Mouse (Mus musculus) CH12.LX (cell line): ENCODE measurements at regions not wholly inside any gene's neighbourhood (a gene's known extent, or its start where the extent isn't known, plus 50 kb on each side); places are given as distances from the start of the nearest gene placed in this dataset.

Experiments
- DNase-seq: peaks from one replicate; pipeline ENCODE4 v3.0.0-alpha.2; 2013; ENCODE audit errors: extremely low read depth
- H3K27ac ChIP-seq: 2 replicates; pipeline ENCODE4 v1.5.1; 2012; ENCODE audit warnings: low read depth, mild to moderate bottlenecking, control low read depth, moderate library complexity; ENCODE audit not compliant: insufficient read depth
- H3K27me3 ChIP-seq: replicated peaks from 2 replicates; pipeline ENCODE3; 2012; ENCODE audit warnings: inconsistent platforms
- H3K36me3 ChIP-seq, 2 experiments: replicated peaks in 1 of 2; 2 replicates each; pipeline versions ENCODE3 to v1.6.1; 2012; ENCODE audit warnings: inconsistent platforms in 1 of 2, low read length in 1 of 2, mild to moderate bottlenecking in 1 of 2, mixed read lengths in 1 of 2, moderate library complexity in 1 of 2; ENCODE audit not compliant: control insufficient read depth in 1 of 2, insufficient read depth in 1 of 2
- H3K4me1 ChIP-seq, 2 experiments: 2 replicates each; pipeline ENCODE4 v1.6.1; 2012; ENCODE audit warnings: inconsistent platforms in 1 of 2, moderate library complexity in 1 of 2; ENCODE audit not compliant: insufficient read depth in 2 of 2, control insufficient read depth in 1 of 2
- H3K4me2 ChIP-seq: 2 replicates; pipeline ENCODE4 v1.6.1; 2012; ENCODE audit warnings: low read depth, mild to moderate bottlenecking, control low read depth; ENCODE audit not compliant: poor library complexity, insufficient read depth, severe bottlenecking
- H3K4me3 ChIP-seq, 3 experiments: fragments of 150-350 bp in 1 of 3; sonication (generic) in 1 of 3; replicated peaks in 1 of 3; 2 replicates each; pipeline versions ENCODE3 to v1.5.1; 2011 to 2012; ENCODE audit warnings: low read depth in 2 of 3, low read length in 2 of 3, mild to moderate bottlenecking in 2 of 3, moderate library complexity in 2 of 3, control low read depth in 1 of 3, improper control_type of control experiment in 1 of 3, inconsistent platforms in 1 of 3, mixed read lengths in 1 of 3; ENCODE audit not compliant: poor library complexity in 1 of 3
- H3K79me2 ChIP-seq: replicated peaks from 2 replicates; pipeline ENCODE4 v1.6.1; 2012; ENCODE audit warnings: mild to moderate bottlenecking, moderate library complexity; ENCODE audit not compliant: control insufficient read depth, poor library complexity, insufficient read depth, severe bottlenecking; ENCODE audit errors: extremely low read depth
- H3K9ac ChIP-seq: 2 replicates; pipeline ENCODE4 v1.6.1; 2012; ENCODE audit warnings: low read depth, mild to moderate bottlenecking, control low read depth, moderate library complexity; ENCODE audit not compliant: insufficient read depth
- H3K9me3 ChIP-seq: replicated peaks from 2 replicates; pipeline ENCODE3; 2012; ENCODE audit warnings: low read length, inconsistent platforms, mixed read lengths
- CTCF ChIP-seq, 2 experiments: IDR thresholded peaks in 1 of 2; conservative IDR thresholded peaks in 1 of 2; 2 replicates each; pipeline ENCODE4 v1.5.1; 2011 to 2012; ENCODE audit warnings: low read depth in 2 of 2, low read length in 2 of 2, improper control_type of control experiment in 1 of 2, inconsistent platforms in 1 of 2, mild to moderate bottlenecking in 1 of 2, moderate library complexity in 1 of 2
- E2F4 ChIP-seq: IDR thresholded peaks from 2 replicates; pipeline ENCODE4 v1.6.1; 2011; ENCODE audit warnings: low read depth, low read length, improper control_type of control experiment; ENCODE audit not compliant: insufficient replicate concordance
- EP300 ChIP-seq: IDR thresholded peaks from 2 replicates; pipeline ENCODE4 v1.6.1; 2011; ENCODE audit warnings: low read length, improper control_type of control experiment
- ETS1 ChIP-seq: conservative IDR thresholded peaks from 2 replicates; pipeline ENCODE4 v1.6.1; 2012; ENCODE audit warnings: low read depth, mild to moderate bottlenecking, inconsistent platforms, low read length, improper control_type of control experiment, moderate library complexity
- JUN ChIP-seq: IDR thresholded peaks from 2 replicates; pipeline ENCODE4 v1.6.1; 2011; ENCODE audit warnings: low read depth, mild to moderate bottlenecking, low read length, improper control_type of control experiment, moderate library complexity; ENCODE audit not compliant: insufficient read depth
- JUND ChIP-seq: conservative IDR thresholded peaks from 2 replicates; pipeline ENCODE4 v1.6.1; 2011; ENCODE audit warnings: low read depth, low read length, improper control_type of control experiment
- MAFK ChIP-seq: IDR thresholded peaks from 2 replicates; pipeline ENCODE4 v1.6.1; 2011; ENCODE audit warnings: low read length, improper control_type of control experiment; ENCODE audit not compliant: insufficient replicate concordance
- MAZ ChIP-seq: IDR thresholded peaks from 2 replicates; pipeline ENCODE4 v1.6.1; 2012; ENCODE audit warnings: low read depth, mild to moderate bottlenecking, inconsistent platforms, low read length, improper control_type of control experiment, moderate library complexity
- MEF2A ChIP-seq: IDR thresholded peaks from 2 replicates; pipeline ENCODE4 v1.6.1; 2014; ENCODE audit warnings: low read depth, mild to moderate bottlenecking, inconsistent platforms, low read length, improper control_type of control experiment, borderline replicate concordance
- MXI1 ChIP-seq: IDR thresholded peaks from 2 replicates; pipeline ENCODE4 v1.6.1; 2011; ENCODE audit warnings: mild to moderate bottlenecking, low read depth, low read length, improper control_type of control experiment
- NELFE ChIP-seq: IDR thresholded peaks from 2 replicates; pipeline ENCODE4 v1.6.1; 2011; ENCODE audit warnings: low read depth, low read length, improper control_type of control experiment
- NRF1 ChIP-seq: IDR thresholded peaks from 2 replicates; pipeline ENCODE4 v1.6.1; 2014; ENCODE audit warnings: low read depth, mild to moderate bottlenecking, inconsistent platforms, low read length, improper control_type of control experiment, moderate library complexity
- PAX5 ChIP-seq: IDR thresholded peaks from 2 replicates; pipeline ENCODE4 v1.6.1; 2012; ENCODE audit warnings: low read length, inconsistent platforms, mixed read lengths
- SIN3A ChIP-seq: IDR thresholded peaks from 2 replicates; pipeline ENCODE4 v1.6.1; 2012; ENCODE audit warnings: low read length, improper control_type of control experiment, inconsistent platforms
- UBTF ChIP-seq: IDR thresholded peaks from 2 replicates; pipeline ENCODE4 v1.6.1; 2012; ENCODE audit warnings: low read depth, mild to moderate bottlenecking, inconsistent platforms, low read length, improper control_type of control experiment, moderate library complexity
- USF1 ChIP-seq: IDR thresholded peaks from 2 replicates; pipeline ENCODE4 v1.6.1; 2014; ENCODE audit warnings: low read depth, mild to moderate bottlenecking, inconsistent platforms, low read length, improper control_type of control experiment
- USF2 ChIP-seq: conservative IDR thresholded peaks from 2 replicates; pipeline ENCODE4 v1.6.1; 2011; ENCODE audit warnings: low read depth, low read length, improper control_type of control experiment
- ZMIZ1 ChIP-seq: IDR thresholded peaks from 2 replicates; pipeline ENCODE4 v1.6.1; 2012; ENCODE audit warnings: low read depth, mild to moderate bottlenecking, inconsistent platforms, low read length, improper control_type of control experiment
- ZNF384 ChIP-seq: IDR thresholded peaks from 2 replicates; pipeline ENCODE4 v1.6.1; 2012; ENCODE audit warnings: low read depth, low read length, improper control_type of control experiment, inconsistent platforms
- dilution Hi-C: fragments of 300-500 bp; cut with MboI; formaldehyde crosslinking; loops from 2 replicates; pipeline ENCODE4 v1.14.3; 2020; ENCODE audit warnings: low sequenced_read_pairs; ENCODE audit not compliant: extremely low pct_unique_long_range_greater_than_20kb, extremely low pct_ligation_motif_present
- in situ Hi-C: fragments of 300-500 bp; cut with MboI; formaldehyde crosslinking; loops from 3 replicates; pipeline ENCODE4 v1.14.3; 2019; ENCODE audit warnings: low sequenced_read_pairs, low pct_ligation_motif_present, low pct_unique_long_range_greater_than_20kb, mixed read lengths

GRCm38 (mm10) chr16:93464898-93465297 lies 139.0 kb downstream of the Setd4 start:
- H3K27ac ChIP-seq, result no peak overlapping the region
- in situ Hi-C loops (no loop called here), dilution Hi-C loops (no loop called here)
- no peak for DNase-seq
- no peak overlapping the region for H3K9ac ChIP-seq
- H3K4me3 ChIP-seq, result no peak overlapping the region
- no peaks in the 10 kb centered on the region for H3K27me3 ChIP-seq
- H3K36me3 ChIP-seq, result no peaks in the 10 kb centered on the region
- no peak overlapping the region for H3K4me2 ChIP-seq
- no peaks in the 10 kb centered on the region for H3K9me3 ChIP-seq
- peaks cover 14 to 34% of the 10 kb centered on the region in 2 experiments for H3K4me1 ChIP-seq
- TF ChIP-seq E2F4, result no peak
- TF ChIP-seq MEF2A, result no peak
- TF ChIP-seq ETS1, result peak; percentile 10; the same call in 1 of the 2 replicates
- TF ChIP-seq USF2, result no peak
- no peak for TF ChIP-seq NELFE
- TF ChIP-seq ZMIZ1, result no peak
- no peak for TF ChIP-seq MXI1
- no peak for TF ChIP-seq UBTF
- no peak for TF ChIP-seq CTCF (conservative IDR thresholded peaks at IDR 0.05 in 1 of 2, IDR thresholded peaks at IDR 0.05 in 1 of 2; ENCODE audit: low read depth in 2 of 2, low read length in 2 of 2)
- TF ChIP-seq MAFK, result no peak
- TF ChIP-seq ZNF384, result peak; percentile 74
- TF ChIP-seq JUND, result no peak
- no peak for TF ChIP-seq PAX5
- TF ChIP-seq SIN3A, result no peak
- no peak for TF ChIP-seq EP300
- TF ChIP-seq JUN, result no peak
- H3K79me2 ChIP-seq, result no peaks in the 10 kb centered on the region

GRCm38 (mm10) chr16:93463405-93463804 lies 140.5 kb downstream of the Setd4 start:
- TF ChIP-seq E2F4 (no peak), SIN3A (no peak), MAZ (no peak), USF1 (no peak), NRF1 (no peak), USF2 (no peak)
- Histone ChIP-seq H3K9me3 (no peaks in the 10 kb centered on the region), H3K9ac (no peak overlapping the region), H3K79me2 (no peaks in the 10 kb centered on the region), H3K27ac (no peak overlapping the region), H3K4me1 (peaks cover 21 to 46% of the 10 kb centered on the region in 2 experiments), H3K4me2 (no peak overlapping the region), H3K27me3 (no peaks in the 10 kb centered on the region), H3K36me3 (no peaks in the 10 kb centered on the region), H3K4me3 (no peak overlapping the region)
- in situ Hi-C loops (no loop called here), dilution Hi-C loops (no loop called here)
- no peak for DNase-seq
